Mouse (Mus musculus) cortical plate, adult 2 months (tissue): ENCODE data around the gene Pard6a.

ENCODE experiments used
- CTCF ChIP-seq: fragments of 200-500 bp; IDR thresholded peaks from 2 replicates; pipeline ENCODE4 v1.5.1; 2011; ENCODE audit warnings: mild to moderate bottlenecking, control low read depth, low read length; ENCODE audit not compliant: insufficient read depth; ENCODE audit errors: extremely low read depth
- POLR2A ChIP-seq: fragments of 200-500 bp; IDR thresholded peaks from 2 replicates; pipeline ENCODE4 v1.6.1; 2011; ENCODE audit warnings: mild to moderate bottlenecking, low read length, control low read depth; ENCODE audit not compliant: insufficient read depth; ENCODE audit errors: extremely low read depth

- TF ChIP-seq POLR2A (no peak), CTCF (no peak)
Observed at GRCm38 (mm10) chr8:105743301-105743700, 42.4 kb downstream of the Pard6a start.
